Mouse (Mus musculus) duodenum, adult 2 months (tissue): ENCODE data around the gene Tff1. TPM values are rescaled to one million over a fixed set of nuclear protein-coding genes. Genes with fewer than 3 reads are reported as not detected.

ENCODE experiments used
- polyA plus RNA-seq: library from polyadenylated mRNA; depleted of rRNA; stranded (reverse); fragments of >200 nt; gene quantifications from 2 replicates; pipeline ENCODE4 v1.2.3, GENCODE M21; 2012; ENCODE audit warnings: low replicate concordance; rRNA removed

Gene Tff1
- 8.8 and 1,755 TPM in 2 replicates for polyA plus RNA-seq

GRCm38 (mm10) chr17:31165127-31165526 lies at the start of gene Tff1:
Tff1 (minus strand) TSS chr17:31165277.

GRCm38 (mm10) chr17:31207771-31208334 lies 42.8 kb upstream of the Tff1 start, which contains the start of gene Ubash3a:
Ubash3a (plus strand) TSS chr17:31207873.

DNA sequence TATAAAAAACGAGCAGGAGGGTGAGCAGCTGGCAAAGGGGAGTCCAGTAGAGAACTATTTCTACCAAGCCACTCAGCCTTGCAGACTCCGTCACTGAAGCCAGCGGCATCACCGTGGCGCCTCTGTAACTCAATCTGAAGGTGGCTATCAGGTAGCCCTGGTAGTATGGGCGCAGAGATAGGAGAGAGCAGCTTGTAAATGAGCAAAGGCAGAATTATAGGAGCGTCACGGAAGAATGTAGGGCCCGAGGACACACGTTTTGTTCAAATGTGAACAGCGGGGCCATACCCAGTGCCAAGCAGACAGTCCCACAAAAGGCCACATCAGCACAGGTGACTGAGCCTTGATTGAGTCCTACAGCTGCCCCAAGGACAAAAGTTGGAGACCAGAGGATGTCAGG lies 33.8 kb upstream of the Tff1 start, which contains the start of gene Tmprss3:
Gene Tmprss3, minus strand, starts transcription at position 101 of the 400 bp plus-strand sequence.

DNA sequence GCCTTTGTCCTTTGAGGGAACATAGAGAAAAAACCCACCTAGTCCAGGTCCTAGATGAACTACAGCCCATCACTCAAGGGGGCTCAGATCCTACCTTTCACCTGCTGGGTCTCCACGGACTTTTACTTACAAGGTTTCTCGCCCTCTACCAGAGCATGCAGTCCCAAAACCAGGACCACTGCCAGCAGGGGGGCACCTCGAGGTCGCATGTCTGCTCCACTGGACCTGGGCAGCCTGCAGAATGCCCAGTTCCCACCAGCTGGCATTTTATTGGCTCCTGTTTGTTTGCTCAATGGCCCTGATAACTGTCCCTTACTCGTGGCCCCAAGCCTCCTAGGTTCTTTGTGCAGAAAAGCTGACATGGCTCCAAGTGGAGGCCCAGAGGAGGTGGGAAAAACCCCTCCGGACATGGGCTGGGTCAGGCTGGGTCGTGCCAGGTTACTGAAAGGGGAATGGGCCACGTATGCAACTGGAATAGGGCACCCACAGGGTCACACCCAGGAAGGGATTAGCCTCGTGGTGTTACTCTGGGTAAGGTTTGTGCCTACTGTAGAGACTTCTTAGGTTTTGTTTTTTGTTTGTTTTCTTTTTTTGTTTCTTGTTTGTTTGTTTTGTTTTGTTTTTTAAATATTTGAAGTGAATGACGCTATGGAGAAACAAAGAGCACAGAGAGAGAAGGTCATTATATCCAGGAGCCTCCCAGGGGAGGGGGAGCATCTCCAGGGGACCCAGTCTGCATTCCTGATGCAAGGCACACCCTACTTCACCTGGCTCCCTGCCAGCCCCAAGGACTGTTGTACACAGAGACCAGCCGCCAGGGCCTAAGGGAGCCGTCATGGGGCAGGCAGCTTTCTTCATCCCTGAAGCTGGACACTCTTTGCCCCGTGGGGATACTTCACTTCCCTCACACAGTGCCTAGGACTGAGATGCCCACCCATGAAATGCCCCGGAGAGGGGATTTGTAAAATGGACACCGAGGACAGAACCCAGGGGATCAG lies 20.7 kb downstream of the Tff1 start, which contains the start of gene Tff2:
Gene Tff2, minus strand, starts transcription at position 243 of the 998 bp plus-strand sequence.

DNA sequence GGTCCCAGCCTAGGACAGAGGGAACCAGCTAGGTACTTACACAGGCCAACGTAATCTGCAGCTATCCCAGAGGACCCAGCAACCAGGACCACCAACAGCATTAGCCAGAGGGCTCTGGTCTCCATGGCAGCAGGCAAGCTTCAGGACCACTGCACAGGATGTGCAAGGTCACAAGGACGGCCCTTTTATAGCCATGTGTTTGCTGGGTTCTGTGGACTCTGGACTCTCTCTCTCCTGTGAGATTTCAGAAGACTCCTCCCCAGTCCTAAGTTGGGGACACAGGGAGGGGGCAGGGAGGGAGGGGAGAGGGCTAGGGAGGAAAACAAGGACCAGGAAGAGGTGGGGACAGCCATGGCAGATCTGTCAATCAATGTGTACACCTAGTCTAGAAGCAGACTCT lies 35.6 kb downstream of the Tff1 start, which contains the start of gene Tff3:
Gene Tff3, minus strand, starts transcription at position 195 of the 400 bp plus-strand sequence.

Other genes starting within 250 kb of the Tff1 start
- not detected in 2 replicates for gene Umodl1, start 210.6 kb downstream of the Tff1 start, polyA plus RNA-seq
- 1.4 and 2.7 TPM in 2 replicates for gene Abcg1, start 107.6 kb downstream of the Tff1 start, polyA plus RNA-seq
- 3,573 and 10,948 TPM in 2 replicates for gene Tff3, start 35.6 kb downstream of the Tff1 start, polyA plus RNA-seq
- gene Tff2, start 21.0 kb downstream of the Tff1 start, polyA plus RNA-seq: 27.7 and 11,409 TPM in 2 replicates
- gene Tmprss3, start 33.7 kb upstream of the Tff1 start, polyA plus RNA-seq: 0.34 TPM in 1 of 2 replicates, not detected in the other
- 0.37 and 0.47 TPM in 2 replicates for gene Ubash3a, start 42.6 kb upstream of the Tff1 start, polyA plus RNA-seq
- gene Rsph1, start 112.1 kb upstream of the Tff1 start, polyA plus RNA-seq: not detected in 2 replicates
- gene Slc37a1, start 121.5 kb upstream of the Tff1 start, polyA plus RNA-seq: 116 and 139 TPM in 2 replicates
- gene Pde9a, start 220.9 kb upstream of the Tff1 start, polyA plus RNA-seq: 125 and 281 TPM in 2 replicates